Mouse (Mus musculus) ES-Bruce4 (cell line): ENCODE measurements around the gene Tulp1.

Experiments
- CTCF ChIP-seq: IDR thresholded peaks from one replicate; pipeline ENCODE4 v1.8.1; 2011; ENCODE audit warnings: low read depth, low read length
- EP300 ChIP-seq: IDR thresholded peaks from 2 replicates; pipeline ENCODE4 v1.6.1; 2011; ENCODE audit warnings: low read depth, low read length; ENCODE audit not compliant: insufficient read depth
- POLR2A ChIP-seq: IDR thresholded peaks from one replicate; pipeline ENCODE4 v1.8.1; 2011; ENCODE audit warnings: low read length; ENCODE audit not compliant: insufficient read depth

- TF ChIP-seq CTCF = no peak
- no peak for TF ChIP-seq POLR2A
- TF ChIP-seq EP300 = no peak
Measured at GRCm38 (mm10) chr17:28313880-28314225, 51.2 kb downstream of the Tulp1 start.
